Mouse (Mus musculus): ENCODE data around the gene Smg6.

The Smg6 gene

DNA sequence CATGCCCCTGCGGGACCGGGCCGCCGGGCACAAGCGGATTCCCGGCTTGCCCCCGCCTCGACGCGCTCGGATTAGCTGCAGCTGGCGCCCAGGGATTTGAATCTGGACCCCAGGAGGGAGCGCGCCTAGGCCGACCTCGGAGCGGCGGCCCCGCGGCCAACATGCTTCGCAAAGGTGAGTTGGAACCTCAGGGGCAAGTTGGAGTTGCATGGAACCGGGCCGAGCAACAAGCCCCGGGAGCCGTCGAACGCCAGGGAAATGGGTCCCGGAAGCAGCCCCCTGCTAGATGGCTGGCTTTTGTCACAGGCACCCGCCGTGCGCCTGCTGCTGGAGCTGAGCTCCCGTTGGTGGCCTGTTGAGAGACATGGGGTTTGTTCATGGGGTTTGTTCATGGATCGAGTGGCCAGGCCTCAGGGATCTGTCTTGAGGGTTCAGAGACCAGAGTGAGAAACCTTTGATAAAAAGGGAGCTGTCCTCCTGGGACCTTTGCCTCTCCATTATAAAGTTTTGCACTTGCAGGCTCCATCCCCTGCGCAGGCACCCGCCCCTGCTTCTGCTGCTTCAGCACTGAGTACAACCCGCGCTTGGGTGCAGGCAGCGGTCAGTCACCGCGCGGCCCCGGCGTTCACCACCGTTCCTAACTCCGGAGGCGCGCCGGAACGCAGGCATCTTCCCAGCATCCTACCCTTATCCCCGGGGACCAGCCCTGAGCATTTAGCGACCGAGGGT, 268.7 kb downstream of the Smg6 start:
- DNase-seq = peak; percentile 63

DNA sequence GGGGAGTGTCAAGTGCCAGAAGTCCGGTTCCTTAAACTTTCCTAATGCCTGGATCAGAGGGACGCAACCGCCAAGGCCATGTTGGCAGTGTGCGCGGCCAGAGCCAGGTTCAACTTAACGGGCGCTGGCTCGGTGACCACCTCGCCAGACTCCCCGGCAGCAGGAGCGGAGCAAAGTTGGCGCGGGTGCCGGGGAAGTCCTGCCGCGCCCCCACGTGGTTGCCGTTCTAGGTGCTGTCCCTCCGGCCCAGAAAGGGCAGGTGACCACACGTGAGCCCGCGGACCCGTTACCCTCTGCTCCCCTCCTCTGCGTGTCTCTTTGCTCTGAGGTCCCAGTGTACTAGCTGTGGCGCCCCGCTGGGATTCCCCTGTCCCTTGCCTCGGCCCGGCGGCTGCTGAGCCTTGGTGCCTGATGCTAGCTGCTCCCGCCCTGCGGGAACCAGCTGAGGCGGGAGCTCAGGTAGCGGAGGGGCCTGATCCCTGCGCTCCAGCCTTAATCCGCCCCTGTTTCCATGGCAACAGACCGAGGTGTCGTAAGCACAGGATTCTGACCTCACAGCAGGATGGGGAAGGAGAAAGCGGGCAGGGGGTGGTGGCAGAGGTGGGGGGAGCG, 269.3 kb downstream of the Smg6 start:
- peak; percentile 78 for DNase-seq

DNA sequence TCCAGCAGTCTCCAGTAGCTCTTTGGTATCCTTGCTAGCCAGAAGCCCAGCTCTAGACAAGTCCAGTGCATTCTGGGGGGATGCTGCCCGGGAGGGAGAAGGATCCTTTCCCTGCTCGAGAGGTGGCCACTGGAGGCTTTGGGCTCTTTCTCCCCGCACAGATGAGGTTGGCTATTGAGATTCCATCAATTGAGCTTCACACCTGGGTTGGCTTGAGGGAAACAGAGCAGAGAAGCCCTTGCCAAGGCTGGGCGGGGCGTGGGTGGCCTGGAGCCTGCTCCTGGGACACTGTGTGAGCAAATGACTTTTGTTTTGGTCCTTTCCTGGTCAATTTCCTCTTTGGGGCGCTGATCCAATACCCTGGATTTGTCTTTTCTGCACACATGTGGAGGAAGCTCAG, 270.5 kb downstream of the Smg6 start:
- no peak for DNase-seq

DNA sequence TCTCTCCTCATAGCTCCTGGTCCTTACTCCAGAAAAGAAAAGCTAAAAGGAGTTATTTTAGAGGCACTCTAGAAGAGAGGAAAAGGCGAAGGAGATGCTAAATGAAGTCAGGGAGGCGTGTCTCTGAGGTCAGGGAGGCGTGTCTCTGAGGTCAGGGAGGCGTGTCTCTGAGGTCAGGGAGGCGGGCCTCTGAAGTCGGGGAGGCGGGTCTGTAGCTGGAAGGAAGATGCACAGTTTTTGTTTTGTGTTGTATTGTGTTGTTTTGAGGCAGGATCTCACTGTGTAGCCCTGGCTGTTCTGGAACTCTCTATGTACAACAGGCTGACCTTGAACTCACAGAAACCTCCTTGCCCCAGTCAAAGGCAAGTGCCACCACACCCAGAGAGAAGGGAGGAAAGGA, 272.3 kb downstream of the Smg6 start:
- no peak for DNase-seq

DNA sequence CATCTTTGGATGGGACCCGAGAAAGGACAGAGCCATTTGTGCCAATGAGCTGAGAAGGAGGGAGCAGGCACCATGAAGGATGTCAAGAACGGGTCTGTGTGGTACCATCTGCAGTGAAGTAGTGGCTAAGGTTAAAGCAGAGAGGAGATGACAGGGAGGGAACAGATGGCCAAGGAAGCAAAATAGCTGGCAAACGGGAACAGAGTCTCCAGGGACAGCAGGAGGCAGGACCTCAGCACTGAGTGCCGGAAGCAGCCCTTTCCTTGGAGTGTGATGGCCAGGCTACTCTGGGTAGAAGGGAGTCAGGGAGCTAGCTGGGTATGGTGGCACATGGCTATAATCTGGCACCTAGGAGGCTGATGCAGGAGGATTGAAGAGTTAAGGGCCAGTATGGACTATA, 273.2 kb downstream of the Smg6 start:
- no peak for DNase-seq

DNA sequence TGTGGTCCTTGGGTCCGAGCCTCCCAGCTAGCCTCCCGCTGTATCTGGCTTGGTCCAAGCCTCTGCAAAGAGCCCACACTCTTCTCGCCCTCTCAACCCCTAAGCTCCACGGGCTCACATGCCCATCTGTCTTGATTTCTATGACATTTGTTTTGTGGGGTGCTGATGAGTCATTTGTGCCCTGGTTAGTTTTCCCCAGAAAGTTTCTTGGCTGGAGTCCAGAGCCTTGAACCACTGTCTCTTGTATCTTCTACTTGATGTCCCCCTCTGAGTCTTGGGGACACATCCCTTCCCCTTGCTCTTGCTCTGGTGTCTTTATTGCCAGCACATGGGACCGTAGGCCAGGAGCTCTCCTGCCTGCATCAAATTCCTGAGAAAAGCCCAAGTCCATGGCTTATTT, 274.3 kb downstream of the Smg6 start:
- DNase-seq = no peak

DNA sequence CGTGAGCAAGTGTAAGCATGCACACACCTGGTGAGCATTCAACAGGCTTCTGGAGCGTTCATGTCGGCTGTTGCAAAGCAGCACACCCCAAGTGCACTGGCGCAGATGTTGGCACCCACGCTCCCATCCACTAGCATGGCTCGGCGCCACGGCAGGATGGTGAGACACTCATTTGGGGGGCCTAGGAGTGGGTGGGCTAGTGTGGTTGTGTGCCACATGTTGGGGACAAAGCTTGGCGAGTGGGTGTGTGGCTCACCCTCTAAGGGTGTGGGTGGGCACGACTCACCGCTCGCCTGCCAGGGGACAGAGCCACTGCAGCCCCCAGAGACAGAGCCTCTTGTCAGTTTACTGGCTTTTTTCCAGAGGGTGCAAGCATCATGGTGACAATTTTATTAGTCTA, 275.3 kb downstream of the Smg6 start:
- DNase-seq = no peak

DNA sequence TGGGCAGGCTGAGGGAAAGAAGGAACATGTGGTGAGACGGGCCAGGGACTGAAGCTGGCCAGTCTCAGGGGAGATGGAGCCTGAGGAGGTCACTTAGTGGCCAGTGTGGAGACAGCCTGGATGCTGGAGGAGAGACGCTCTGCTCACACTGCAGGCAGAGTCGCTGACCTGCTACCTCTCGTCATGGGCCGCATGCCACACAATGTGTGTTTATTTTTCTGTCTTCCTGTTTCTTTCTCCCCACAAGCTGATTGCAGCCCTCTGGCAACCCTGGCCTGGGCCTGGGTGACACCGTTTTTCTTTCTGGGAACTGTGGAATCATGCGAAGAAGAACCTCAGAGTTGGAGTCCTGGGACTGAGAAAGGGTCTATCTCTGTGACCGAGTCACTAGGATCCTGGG, 276.1 kb downstream of the Smg6 start:
- no peak for DNase-seq

DNA sequence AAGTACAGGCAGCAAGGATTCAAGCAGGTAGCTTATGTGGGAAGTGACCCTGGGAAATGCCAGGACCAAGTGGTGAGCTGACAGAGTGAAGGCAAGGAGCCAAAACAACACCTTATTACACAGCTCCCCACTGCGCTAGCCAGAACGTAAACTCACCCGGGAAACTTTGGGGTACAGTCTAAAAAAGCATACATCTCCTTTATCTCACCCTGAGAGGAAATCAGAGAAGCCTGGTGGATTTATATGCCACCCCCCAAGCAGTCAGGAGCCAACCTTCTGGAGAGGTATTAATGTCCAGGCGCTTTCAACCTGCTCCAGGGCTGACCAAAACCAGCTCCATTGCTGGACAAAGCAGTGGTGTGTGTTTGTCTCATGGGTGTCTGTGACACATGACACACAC, 278.3 kb downstream of the Smg6 start:
- no peak for DNase-seq

DNA sequence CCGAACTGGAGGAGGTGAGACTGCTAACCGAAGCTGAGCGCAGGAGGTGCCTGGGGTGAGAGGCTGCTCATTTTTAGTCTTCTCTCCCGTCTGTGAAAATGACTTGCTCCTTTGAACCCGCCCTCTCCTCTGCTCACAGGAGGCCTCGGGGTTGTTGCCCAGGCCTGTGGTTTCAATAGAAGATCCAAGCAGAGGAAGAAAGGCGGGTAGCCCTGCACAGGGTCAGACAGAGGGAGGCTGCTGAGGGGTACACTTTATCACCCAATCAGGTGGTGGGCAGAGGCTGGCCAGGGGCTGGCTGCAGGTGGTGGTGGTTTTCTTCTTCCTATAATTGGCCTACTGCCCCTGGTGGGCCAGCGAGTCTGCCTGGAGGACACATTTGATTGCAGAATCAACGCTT, 278.8 kb downstream of the Smg6 start:
- DNase-seq = no peak

DNA sequence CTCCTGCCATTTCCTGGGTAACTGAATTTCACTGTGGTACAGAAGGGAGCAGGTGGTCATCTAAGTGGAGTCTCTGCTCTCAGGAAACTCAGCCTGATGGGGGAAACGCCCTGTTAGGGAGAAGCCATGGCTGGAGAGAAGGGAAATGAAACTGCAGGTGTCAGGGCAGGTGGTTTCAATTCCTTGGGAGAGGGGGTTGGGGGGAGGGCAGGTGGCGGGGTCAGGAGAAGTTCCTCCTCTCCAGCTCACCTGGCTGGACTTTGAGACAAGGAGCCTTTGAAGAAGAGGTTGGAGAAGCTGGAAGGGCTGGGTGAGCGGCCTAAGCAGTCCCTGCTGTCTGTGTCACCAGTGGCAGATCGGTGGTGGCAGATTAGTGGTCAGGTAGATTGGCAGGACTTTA, 280.7 kb downstream of the Smg6 start:
- no peak for DNase-seq

DNA sequence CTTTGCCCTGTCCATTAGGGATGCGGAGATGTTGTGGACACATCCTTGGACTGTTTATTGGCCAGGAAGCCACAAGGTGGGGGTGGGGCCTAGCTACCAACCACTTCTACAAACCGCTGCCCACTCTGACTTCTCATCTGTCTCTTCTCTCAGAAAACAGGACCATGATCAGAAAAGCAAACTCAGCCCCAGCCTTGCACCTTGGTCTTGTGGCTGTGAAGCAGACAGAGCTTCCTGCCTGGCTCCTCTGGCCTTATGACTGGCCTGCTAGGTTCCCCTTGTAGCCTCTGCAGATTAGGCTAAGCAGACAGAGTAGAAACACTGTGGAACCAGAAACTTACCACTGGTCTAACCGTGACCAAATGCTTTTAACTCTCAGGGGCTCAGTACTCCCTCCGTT, 283.7 kb downstream of the Smg6 start:
- DNase-seq = no peak

DNA sequence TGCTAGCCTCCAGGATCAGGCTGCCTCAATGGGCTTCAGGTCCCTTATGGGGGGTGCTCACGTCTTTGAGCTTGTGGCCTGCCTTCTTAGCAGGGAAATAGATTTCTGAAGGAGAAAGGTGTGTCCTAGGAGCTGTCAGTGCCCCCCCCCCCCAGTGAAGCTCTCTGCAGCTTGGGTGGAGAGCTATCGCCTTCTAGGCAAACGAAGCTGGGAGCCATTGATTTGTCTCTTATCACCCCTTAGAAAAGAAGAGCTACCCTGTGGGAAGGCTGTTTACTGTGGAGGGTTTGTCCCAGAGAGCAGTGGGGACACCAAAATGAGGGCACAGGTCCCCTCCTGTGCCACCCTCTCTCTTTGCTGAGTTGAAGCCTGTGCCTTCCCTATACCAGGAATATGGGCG, 284.5 kb downstream of the Smg6 start:
- DNase-seq = no peak

DNA sequence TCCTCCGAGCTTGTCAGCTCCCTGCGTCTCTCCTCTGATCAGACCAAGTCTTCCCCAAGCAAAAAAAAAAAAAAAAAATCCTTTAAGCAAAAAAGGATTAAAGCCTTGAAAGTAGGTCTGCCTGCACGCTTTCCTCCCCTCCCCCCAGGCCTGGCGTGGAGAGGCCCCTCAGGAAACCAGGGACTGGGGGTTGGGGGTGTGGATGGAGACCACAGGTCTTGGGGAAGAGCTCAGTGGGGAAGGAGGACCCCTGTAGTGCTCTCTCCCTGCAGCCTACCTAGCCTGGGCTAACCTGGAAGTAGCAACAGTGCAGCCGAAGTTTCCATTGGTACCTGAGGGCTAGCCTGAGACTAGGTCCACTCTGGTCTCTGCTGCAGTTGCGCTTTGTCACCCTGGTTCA, 285.1 kb downstream of the Smg6 start:
- DNase-seq = no peak

DNA sequence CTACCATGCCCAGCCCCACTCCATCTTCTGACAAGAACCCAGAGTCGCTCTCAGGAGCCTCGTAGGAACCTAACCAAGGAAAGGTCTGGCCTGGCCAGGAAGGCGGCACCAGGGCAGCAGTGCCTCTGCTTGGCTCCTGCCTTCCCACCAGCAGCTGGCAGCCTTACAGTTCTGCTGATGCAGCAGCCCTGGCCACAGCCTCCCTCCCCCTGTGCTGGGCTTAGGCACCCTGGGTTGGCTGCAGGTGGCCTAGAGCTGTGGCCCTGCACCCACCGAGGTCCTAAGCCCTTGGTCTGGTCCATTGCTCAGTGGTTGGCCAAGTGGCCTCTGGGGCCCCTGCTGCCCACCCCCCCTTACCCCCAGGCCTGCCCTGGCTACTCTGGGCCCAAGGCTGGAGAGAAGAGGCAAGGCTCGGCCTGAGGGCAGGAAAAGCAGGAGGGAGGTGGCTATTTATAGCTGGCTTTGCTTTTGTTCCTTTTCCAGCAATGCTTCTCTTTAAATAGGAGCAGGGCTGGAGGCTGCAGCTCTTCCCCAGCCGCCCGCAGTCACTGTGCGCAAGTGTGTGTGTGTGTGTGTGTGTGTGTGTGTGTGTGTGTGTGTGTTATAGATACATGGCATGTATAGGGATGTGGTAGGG, 286.5 kb downstream of the Smg6 start:
- peak; percentile 68 for DNase-seq

DNA sequence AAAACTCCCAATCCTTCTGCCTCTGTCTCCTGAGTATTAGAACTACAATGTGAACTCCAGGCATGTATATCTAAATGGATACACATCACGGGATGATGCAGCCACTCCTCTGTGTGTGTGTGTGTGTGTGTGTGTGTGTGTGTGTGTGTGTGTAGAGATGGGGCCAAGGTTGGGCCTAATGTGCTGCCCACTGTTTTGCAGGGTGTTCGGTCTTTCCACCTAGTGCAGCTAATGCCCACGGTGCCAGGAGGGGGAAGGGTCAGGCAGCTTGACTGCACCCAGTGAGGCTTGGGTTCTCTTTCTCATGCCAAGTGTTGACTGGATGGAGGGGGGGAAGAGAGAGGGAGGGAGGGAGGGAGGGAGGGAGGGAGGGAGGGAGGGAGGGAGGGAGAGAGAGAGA, 287.3 kb downstream of the Smg6 start:
- DNase-seq = peak; percentile 63

DNA sequence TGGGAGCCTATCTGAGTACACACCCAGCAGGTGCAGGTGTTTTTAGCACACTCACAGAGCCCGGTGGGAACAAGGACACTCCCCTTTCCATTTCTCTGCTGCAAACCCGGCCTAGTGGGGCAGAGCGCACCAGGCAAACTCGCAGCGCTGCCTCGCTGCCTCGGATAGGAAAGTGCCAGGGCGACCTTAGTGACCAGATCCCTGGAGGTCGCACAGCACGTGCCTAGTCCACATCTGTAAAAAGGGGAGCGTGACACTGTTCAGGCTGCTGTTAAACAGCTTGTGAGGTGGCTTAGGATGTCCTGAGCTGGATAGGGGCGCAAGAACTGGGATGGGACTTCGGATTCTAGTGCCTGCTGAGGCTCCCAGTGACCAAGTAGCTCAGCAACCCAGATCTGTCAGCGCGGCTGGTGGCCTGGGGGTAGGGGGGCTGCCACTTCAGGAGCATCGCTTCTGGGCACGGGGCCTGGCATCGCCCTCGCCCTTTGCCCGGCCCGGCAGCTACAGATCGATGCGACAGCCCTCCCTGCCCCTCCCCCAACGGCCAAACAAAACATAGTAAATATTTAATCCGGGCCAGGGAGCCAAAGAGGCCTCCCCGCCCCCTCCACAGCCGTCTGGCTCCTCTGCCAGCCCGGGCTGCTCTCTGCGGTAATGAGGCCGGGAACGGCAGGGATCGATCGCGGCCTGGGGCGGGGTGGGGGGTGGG, 287.9 kb downstream of the Smg6 start:
- DNase-seq = peak; percentile 94
